Mouse (Mus musculus) T-helper 1 cell (primary cell): ENCODE measurements around the gene She.
"Not testable (repeated sequence)": the region's sequence is repeated elsewhere in the genome, so short reads cannot be mapped to it uniquely, and the experiment has no call there.

Source experiments
- in situ Hi-C: fragments of 300-600 bp; cut with MboI, MseI; formaldehyde crosslinking; loops from one replicate; pipeline ENCODE4 v1.15.1; 2025; ENCODE audit warnings: high pct_unique_total_duplicates

Gene She

GRCm38 (mm10) chr3:89862182-89862761 is 31.1 kb downstream of the She start:
- in situ Hi-C loops: no loop called here

- in situ Hi-C loops: not testable (repeated sequence)
Observed at GRCm38 (mm10) chr3:89863276-89863675, 32.1 kb downstream of the She start.

GRCm38 (mm10) chr3:89863716-89864509 is 32.7 kb downstream of the She start:
- in situ Hi-C loops: no loop called here

GRCm38 (mm10) chr3:89865020-89865419 is 33.9 kb downstream of the She start:
- in situ Hi-C loops: no loop called here

GRCm38 (mm10) chr3:89865764-89866163 is 34.6 kb downstream of the She start:
- in situ Hi-C loops: no loop called here

- in situ Hi-C loops: no loop called here
Observed at GRCm38 (mm10) chr3:89867651-89868050, 36.5 kb downstream of the She start.

- in situ Hi-C loops: no loop called here
Observed at GRCm38 (mm10) chr3:89868357-89868756, 37.2 kb downstream of the She start.

GRCm38 (mm10) chr3:89868956-89869355 is 37.8 kb downstream of the She start:
- in situ Hi-C loops: no loop called here

GRCm38 (mm10) chr3:89869556-89869955 is 38.4 kb downstream of the She start:
- in situ Hi-C loops: no loop called here

GRCm38 (mm10) chr3:89870472-89871271 is 39.5 kb downstream of the She start:
- in situ Hi-C loops: no loop called here

GRCm38 (mm10) chr3:89871339-89871914 is 40.3 kb downstream of the She start:
- in situ Hi-C loops: no loop called here

GRCm38 (mm10) chr3:89872209-89872608 is 41.0 kb downstream of the She start:
- in situ Hi-C loops: no loop called here

GRCm38 (mm10) chr3:89872684-89873083 is 41.5 kb downstream of the She start:
- in situ Hi-C loops: no loop called here

GRCm38 (mm10) chr3:89874076-89874475 is 42.9 kb downstream of the She start:
- in situ Hi-C loops: no loop called here

GRCm38 (mm10) chr3:89875021-89875420 is 43.9 kb downstream of the She start:
- in situ Hi-C loops: loop anchor here (5.0 kb wide), 1 partner anchor 37 kb away; the partner anchor contains the start of gene Il6ra

- in situ Hi-C loops: loop anchor here (5.0 kb wide), 1 partner anchor 37 kb away; the partner anchor contains the start of gene Il6ra
Observed at GRCm38 (mm10) chr3:89875781-89876180, 44.6 kb downstream of the She start.

GRCm38 (mm10) chr3:89876469-89876868 is 45.3 kb downstream of the She start:
- in situ Hi-C loops: loop anchor here (5.0 kb wide), 1 partner anchor 36 kb away; the partner anchor contains the start of gene Il6ra

- in situ Hi-C loops: loop anchor here (5.0 kb wide), 1 partner anchor 35 kb away; the partner anchor contains the start of gene Il6ra
Observed at GRCm38 (mm10) chr3:89877129-89877528, 46.0 kb downstream of the She start.

GRCm38 (mm10) chr3:89878456-89878855 is 47.3 kb downstream of the She start:
- in situ Hi-C loops: loop anchor here (5.0 kb wide), 1 partner anchor 34 kb away; the partner anchor contains the start of gene Il6ra

GRCm38 (mm10) chr3:89879326-89879725 is 48.2 kb downstream of the She start:
- in situ Hi-C loops: loop anchor here (5.0 kb wide), 1 partner anchor 33 kb away; the partner anchor contains the start of gene Il6ra

GRCm38 (mm10) chr3:89880036-89880851 is 49.1 kb downstream of the She start:
- in situ Hi-C loops: no loop called here
